Mouse (Mus musculus): ENCODE measurements around the gene Rfx4. TPM values are rescaled to one million over a fixed set of nuclear protein-coding genes. Genes with fewer than 3 reads are reported as not detected.

The Rfx4 gene
- polyA plus RNA-seq, 1 experiment = not detected

GRCm38 (mm10) chr10:84854059-84854458, 98.2 kb downstream of the Rfx4 start:
- Histone ChIP-seq H3K79me3 (ENCODE audit: low read depth) (no peaks in the 10 kb centered on the region), H3K27me3 (ENCODE audit: control insufficient read depth, insufficient read depth, insufficient read length) (peaks cover 4% of the 10 kb centered on the region), H3K36me3 (ENCODE audit: control insufficient read depth, insufficient read depth) (no peaks in the 10 kb centered on the region), H3K79me2 (ENCODE audit: control insufficient read depth, insufficient read depth) (no peaks in the 10 kb centered on the region), H3ac (ENCODE audit: control insufficient read depth, insufficient read length, low read depth) (no peak overlapping the region), H3K4me3 (ENCODE audit: insufficient read depth, poor library complexity, severe bottlenecking) (no peak overlapping the region)
- no peak for TF ChIP-seq CEBPB (IDR thresholded peaks at IDR 0.05; ENCODE audit: low read depth)
- TF ChIP-seq MYOG (IDR thresholded peaks at IDR 0.05; ENCODE audit: control insufficient read depth, extremely low read depth, insufficient read length) = no peak
- TF ChIP-seq MAX (IDR thresholded peaks at IDR 0.05) = no peak
- TF ChIP-seq MYOD1 (IDR thresholded peaks at IDR 0.05; ENCODE audit: control insufficient read depth, insufficient read length, low read depth) = no peak
- no peak for TF ChIP-seq CTCF (IDR thresholded peaks at IDR 0.05; ENCODE audit: control insufficient read depth, insufficient read depth, insufficient read length)
- no peak for TF ChIP-seq USF1 (IDR thresholded peaks at IDR 0.05; ENCODE audit: low read depth)
- no peak for TF ChIP-seq FOSL1 (IDR thresholded peaks at IDR 0.05; ENCODE audit: insufficient read depth, low read length, poor library complexity, severe bottlenecking)

- no peak overlapping the region for H3ac ChIP-seq (ENCODE audit: control insufficient read depth, insufficient read length, low read depth)
- no peaks in the 10 kb centered on the region for H3K79me3 ChIP-seq (ENCODE audit: low read depth)
- H3K36me3 ChIP-seq (ENCODE audit: control insufficient read depth, insufficient read depth) = no peaks in the 10 kb centered on the region
- H3K79me2 ChIP-seq (ENCODE audit: control insufficient read depth, insufficient read depth) = no peaks in the 10 kb centered on the region
- TF ChIP-seq CTCF (IDR thresholded peaks at IDR 0.05; ENCODE audit: control insufficient read depth, insufficient read depth, insufficient read length) = no peak
- no peak for TF ChIP-seq MAX (IDR thresholded peaks at IDR 0.05)
- peaks cover 6% of the 10 kb centered on the region for H3K27me3 ChIP-seq (ENCODE audit: control insufficient read depth, insufficient read depth, insufficient read length)
- H3K4me3 ChIP-seq (ENCODE audit: insufficient read depth, poor library complexity, severe bottlenecking) = no peak overlapping the region
Measured at GRCm38 (mm10) chr10:84855466-84855865, 99.6 kb downstream of the Rfx4 start.

DNA sequence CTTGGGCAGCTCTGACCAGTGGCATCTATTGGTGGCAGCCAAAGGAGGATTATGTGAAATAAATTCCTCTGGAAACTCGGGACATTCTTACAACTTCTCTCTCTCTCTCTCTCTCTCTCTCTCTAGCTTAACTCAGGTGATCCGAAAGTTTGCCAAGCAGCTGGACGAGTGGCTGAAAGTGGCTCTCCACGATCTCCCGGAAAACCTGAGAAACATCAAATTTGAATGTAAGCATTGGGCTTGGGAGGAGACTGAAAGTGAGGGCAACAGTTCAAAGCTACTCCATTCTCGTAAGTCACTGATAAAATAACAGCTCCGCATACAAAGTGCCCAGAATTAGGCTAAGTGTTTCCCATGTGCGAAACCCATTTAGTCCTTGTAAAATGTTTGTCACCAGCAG, 102.5 kb downstream of the Rfx4 start:
- Histone ChIP-seq H3K36me3 (ENCODE audit: control insufficient read depth, insufficient read depth) (no peaks in the 10 kb centered on the region), H3ac (ENCODE audit: control insufficient read depth, insufficient read length, low read depth) (no peak overlapping the region), H3K79me2 (ENCODE audit: control insufficient read depth, insufficient read depth) (no peaks in the 10 kb centered on the region), H3K4me3 (ENCODE audit: insufficient read depth, poor library complexity, severe bottlenecking) (no peak overlapping the region), H3K79me3 (ENCODE audit: low read depth) (no peaks in the 10 kb centered on the region), H3K27me3 (ENCODE audit: control insufficient read depth, insufficient read depth, insufficient read length) (peaks cover 13% of the 10 kb centered on the region)
- TF ChIP-seq CEBPB (IDR thresholded peaks at IDR 0.05; ENCODE audit: low read depth) = no peak
- no peak for TF ChIP-seq MYOG (IDR thresholded peaks at IDR 0.05; ENCODE audit: control insufficient read depth, extremely low read depth, insufficient read length)
- TF ChIP-seq USF1 (IDR thresholded peaks at IDR 0.05; ENCODE audit: low read depth) = no peak
- no peak for TF ChIP-seq FOSL1 (IDR thresholded peaks at IDR 0.05; ENCODE audit: insufficient read depth, low read length, poor library complexity, severe bottlenecking)
- no peak for TF ChIP-seq MAX (IDR thresholded peaks at IDR 0.05)
- TF ChIP-seq MYOD1 (IDR thresholded peaks at IDR 0.05; ENCODE audit: control insufficient read depth, insufficient read length, low read depth) = no peak
- TF ChIP-seq CTCF (IDR thresholded peaks at IDR 0.05; ENCODE audit: control insufficient read depth, insufficient read depth, insufficient read length) = no peak

DNA sequence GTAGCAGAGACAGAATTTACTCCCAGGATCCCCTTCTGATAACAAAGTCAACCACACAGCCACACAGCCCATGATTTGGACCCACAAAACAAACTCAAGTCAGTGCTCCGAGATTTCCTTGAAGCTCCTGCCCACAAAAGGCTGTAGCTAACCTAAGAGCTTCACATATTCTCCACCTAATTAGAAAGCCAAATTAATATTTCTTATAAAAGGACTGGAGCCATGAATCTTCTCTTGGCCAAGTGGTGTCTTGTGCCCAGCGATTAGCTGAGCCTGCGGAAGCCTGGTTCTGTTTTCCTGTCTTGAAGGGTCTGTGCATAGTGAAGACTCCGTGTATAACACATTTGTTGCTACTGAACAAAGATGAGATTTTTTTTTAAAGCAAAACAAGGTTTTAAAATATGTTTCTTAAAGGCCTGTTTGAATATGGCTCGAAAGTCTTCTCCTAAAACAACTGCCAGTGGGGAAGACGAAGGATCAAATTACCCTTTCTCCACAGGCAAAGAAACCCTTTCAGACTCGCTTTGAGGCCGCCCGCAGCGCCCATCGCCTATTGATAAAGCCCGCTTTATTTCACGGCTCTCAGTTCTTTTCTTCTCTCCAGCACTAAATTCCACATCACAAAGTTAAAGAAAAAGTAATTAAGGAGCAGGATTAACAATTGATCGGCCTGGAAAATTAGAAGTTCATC, 103.1 kb downstream of the Rfx4 start:
- no peaks in the 10 kb centered on the region for H3K36me3 ChIP-seq (ENCODE audit: control insufficient read depth, insufficient read depth)
- peaks cover 15% of the 10 kb centered on the region for H3K27me3 ChIP-seq (ENCODE audit: control insufficient read depth, insufficient read depth, insufficient read length)
- no peak overlapping the region for H3ac ChIP-seq (ENCODE audit: control insufficient read depth, insufficient read length, low read depth)
- TF ChIP-seq MAX (IDR thresholded peaks at IDR 0.05) (no peak), MYOG (IDR thresholded peaks at IDR 0.05; ENCODE audit: control insufficient read depth, extremely low read depth, insufficient read length) (no peak), USF1 (IDR thresholded peaks at IDR 0.05; ENCODE audit: low read depth) (no peak), CTCF (IDR thresholded peaks at IDR 0.05; ENCODE audit: control insufficient read depth, insufficient read depth, insufficient read length) (no peak), MYOD1 (IDR thresholded peaks at IDR 0.05; ENCODE audit: control insufficient read depth, insufficient read length, low read depth) (no peak), FOSL1 (IDR thresholded peaks at IDR 0.05; ENCODE audit: insufficient read depth, low read length, poor library complexity, severe bottlenecking) (no peak), CEBPB (IDR thresholded peaks at IDR 0.05; ENCODE audit: low read depth) (no peak)
- H3K79me3 ChIP-seq (ENCODE audit: low read depth) = no peaks in the 10 kb centered on the region
- H3K79me2 ChIP-seq (ENCODE audit: control insufficient read depth, insufficient read depth) = no peaks in the 10 kb centered on the region
- H3K4me3 ChIP-seq (ENCODE audit: insufficient read depth, poor library complexity, severe bottlenecking) = no peak overlapping the region

- Histone ChIP-seq H3K4me3 (ENCODE audit: insufficient read depth, poor library complexity, severe bottlenecking) (no peak overlapping the region), H3ac (ENCODE audit: control insufficient read depth, insufficient read length, low read depth) (no peak overlapping the region), H3K79me3 (ENCODE audit: low read depth) (no peaks in the 10 kb centered on the region), H3K27me3 (ENCODE audit: control insufficient read depth, insufficient read depth, insufficient read length) (peaks cover 16% of the 10 kb centered on the region), H3K79me2 (ENCODE audit: control insufficient read depth, insufficient read depth) (no peaks in the 10 kb centered on the region), H3K36me3 (ENCODE audit: control insufficient read depth, insufficient read depth) (no peaks in the 10 kb centered on the region)
- TF ChIP-seq FOSL1 (IDR thresholded peaks at IDR 0.05; ENCODE audit: insufficient read depth, low read length, poor library complexity, severe bottlenecking) = no peak
- no peak for TF ChIP-seq MYOG (IDR thresholded peaks at IDR 0.05; ENCODE audit: control insufficient read depth, extremely low read depth, insufficient read length)
- TF ChIP-seq CEBPB (IDR thresholded peaks at IDR 0.05; ENCODE audit: low read depth) = no peak
- TF ChIP-seq CTCF (IDR thresholded peaks at IDR 0.05; ENCODE audit: control insufficient read depth, insufficient read depth, insufficient read length) = no peak
- TF ChIP-seq MYOD1 (IDR thresholded peaks at IDR 0.05; ENCODE audit: control insufficient read depth, insufficient read length, low read depth) = no peak
- no peak for TF ChIP-seq MAX (IDR thresholded peaks at IDR 0.05)
- no peak for TF ChIP-seq USF1 (IDR thresholded peaks at IDR 0.05; ENCODE audit: low read depth)
Measured at GRCm38 (mm10) chr10:84859556-84860380, 103.9 kb downstream of the Rfx4 start.

All from C2C12 (cell line).